Mouse (Mus musculus) heart, embryonic 10.5 days (tissue): Measurements from ENCODE around the gene Mfsd14a. TPM values are rescaled to one million over a fixed set of nuclear protein-coding genes. Genes with fewer than 3 reads are reported as not detected.

ENCODE experiments used
- DNase-seq: peaks from one replicate; pipeline ENCODE4 v3.0.0-alpha.2; 2017; ENCODE audit warnings: low spot score
- H3K27ac ChIP-seq: fragments of 300-500 bp; sonication (generic); 2 replicates; pipeline ENCODE4 v1.5.1; 2016; ENCODE audit warnings: mild to moderate bottlenecking
- H3K27me3 ChIP-seq: fragments of 300-500 bp; sonication (generic); 2 replicates; pipeline ENCODE4 v1.6.1; 2016; ENCODE audit warnings: mild to moderate bottlenecking; ENCODE audit not compliant: poor library complexity, insufficient read depth, severe bottlenecking
- H3K36me3 ChIP-seq: fragments of 300-500 bp; sonication (generic); 2 replicates; pipeline ENCODE4 v1.6.1; 2016; ENCODE audit warnings: mild to moderate bottlenecking, moderate library complexity
- H3K4me1 ChIP-seq: fragments of 300-500 bp; sonication (generic); 2 replicates; pipeline ENCODE4 v1.6.1; 2016; ENCODE audit warnings: mild to moderate bottlenecking
- H3K4me3 ChIP-seq: fragments of 300-500 bp; sonication (generic); 2 replicates; pipeline ENCODE4 v1.5.1; 2016; ENCODE audit warnings: mild to moderate bottlenecking, moderate library complexity
- H3K9me3 ChIP-seq: fragments of 300-500 bp; sonication (generic); 2 replicates; pipeline ENCODE4 v1.6.1; 2016; ENCODE audit warnings: mild to moderate bottlenecking, moderate library complexity
- WGBS: fragments of 180-500 bp; shearing (Covaris S2); methylation state at CpG from one replicate; pipeline ENCODE4 v1.1.7; 2016; 5-methylcytosine and 5-hydroxymethylcytosine counted together
- polyA plus RNA-seq: library from polyadenylated mRNA; unstranded; fragments of >200 nt; fragmentation: Nextera tagmentation; extraction: Ambion mirVana; gene quantifications from 2 replicates; pipeline ENCODE4 v1.2.1, GENCODE M21; 2016

Mfsd14a gene
- polyA plus RNA-seq, 1 experiment from 2014 or later = 73.9 TPM

GRCm38 (mm10) chr3:116615318-116616068 is 47.0 kb downstream of the Mfsd14a start:
- Histone ChIP-seq H3K4me3 (no peak overlapping the region), H3K27ac (no peak overlapping the region), H3K4me1 (no peaks in the 10 kb centered on the region), H3K27me3 (no peaks in the 10 kb centered on the region), H3K36me3 (peaks cover 65% of the 10 kb centered on the region), H3K9me3 (no peaks in the 10 kb centered on the region)
- WGBS = 83% methylated on average over 8 of the region's 8 CpGs
- DNase-seq = no peak

- Histone ChIP-seq H3K9me3 (no peaks in the 10 kb centered on the region), H3K4me1 (no peaks in the 10 kb centered on the region), H3K36me3 (peaks cover 70% of the 10 kb centered on the region), H3K27ac (no peak within 1 kb of the TSS), H3K4me3 (no peak within 1 kb of the TSS), H3K27me3 (no peaks in the 10 kb centered on the region)
- WGBS = 86% methylated on average over 10 of the region's 10 CpGs
- DNase-seq = no peak
Observed at GRCm38 (mm10) chr3:116614295-116614892, 48.1 kb downstream of the Mfsd14a start, which contains the start of gene Trmt13. Gene Trmt13 (minus strand): TSS chr3:116614587.

GRCm38 (mm10) chr3:116604570-116604969 is 57.9 kb downstream of the Mfsd14a start:
- H3K27ac ChIP-seq = no peak overlapping the region
- H3K27me3 ChIP-seq = no peaks in the 10 kb centered on the region
- no peaks in the 10 kb centered on the region for H3K9me3 ChIP-seq
- peaks cover 40% of the 10 kb centered on the region for H3K36me3 ChIP-seq
- DNase-seq = no peak
- 78% methylated on average over 9 of the region's 9 CpGs for WGBS
- no peaks in the 10 kb centered on the region for H3K4me1 ChIP-seq
- H3K4me3 ChIP-seq = no peak overlapping the region

- DNase-seq = no peak
- no peaks in the 10 kb centered on the region for H3K27me3 ChIP-seq
- no peak overlapping the region for H3K27ac ChIP-seq
- 89% methylated on average over 5 of the region's 5 CpGs for WGBS
- no peaks in the 10 kb centered on the region for H3K9me3 ChIP-seq
- H3K4me1 ChIP-seq = no peaks in the 10 kb centered on the region
- peaks cover 14% of the 10 kb centered on the region; the same call in 1 of the 2 replicates for H3K36me3 ChIP-seq
- no peak overlapping the region for H3K4me3 ChIP-seq
Observed at GRCm38 (mm10) chr3:116601781-116602180, 60.7 kb downstream of the Mfsd14a start.

GRCm38 (mm10) chr3:116601005-116601404 is 61.5 kb downstream of the Mfsd14a start:
- no peaks in the 10 kb centered on the region for H3K4me1 ChIP-seq
- WGBS = 90% methylated on average over 5 of the region's 5 CpGs

GRCm38 (mm10) chr3:116599705-116600104 is 62.8 kb downstream of the Mfsd14a start:
- H3K27ac ChIP-seq = no peak overlapping the region
- H3K27me3 ChIP-seq = no peaks in the 10 kb centered on the region
- no peak overlapping the region for H3K4me3 ChIP-seq
- no peaks in the 10 kb centered on the region for H3K4me1 ChIP-seq
- 84% methylated on average over 2 of the region's 2 CpGs for WGBS
- peaks cover 2% of the 10 kb centered on the region; the same call in 1 of the 2 replicates for H3K36me3 ChIP-seq
- no peak for DNase-seq
- H3K9me3 ChIP-seq = no peaks in the 10 kb centered on the region

More at GRCm38 (mm10) chr3:116601005-116601404, 61.5 kb downstream of the Mfsd14a start:
- Histone ChIP-seq H3K4me3 (no peak overlapping the region), H3K27ac (no peak overlapping the region), H3K27me3 (no peaks in the 10 kb centered on the region), H3K9me3 (no peaks in the 10 kb centered on the region), H3K36me3 (peaks cover 8% of the 10 kb centered on the region; the same call in 1 of the 2 replicates)
- DNase-seq = no peak

- DNase-seq = no peak
- Histone ChIP-seq H3K9me3 (no peaks in the 10 kb centered on the region), H3K36me3 (peaks cover 14% of the 10 kb centered on the region), H3K27me3 (no peaks in the 10 kb centered on the region), H3K4me3 (peak overlapping the region; percentile 86), H3K27ac (peak overlapping the region; percentile 95; the same call in 1 of the 2 replicates), H3K4me1 (peaks cover 3% of the 10 kb centered on the region; the same call in 1 of the 2 replicates)
- 8% methylated on average over 10 of the region's 10 CpGs for WGBS
Observed at GRCm38 (mm10) chr3:116595603-116595991, 66.9 kb downstream of the Mfsd14a start.

GRCm38 (mm10) chr3:116594728-116595602 is 67.5 kb downstream of the Mfsd14a start, which contains the start of gene Sass6:
Gene Sass6 (plus strand): TSS chr3:116594982.
- Histone ChIP-seq H3K9me3 (no peaks in the 10 kb centered on the region), H3K4me3 (peak within 1 kb of the TSS; percentile 86), H3K4me1 (peaks cover 3% of the 10 kb centered on the region; the same call in 1 of the 2 replicates), H3K36me3 (peaks cover 21% of the 10 kb centered on the region), H3K27me3 (no peaks in the 10 kb centered on the region), H3K27ac (peak within 1 kb of the TSS; percentile 95)
- DNase-seq = peak; percentile 97
- WGBS = under 1% methylated on average over 65 of the region's 65 CpGs

- Histone ChIP-seq H3K36me3 (peaks cover 28% of the 10 kb centered on the region), H3K4me3 (peak overlapping the region; percentile 86), H3K27me3 (no peaks in the 10 kb centered on the region), H3K4me1 (peaks cover 3% of the 10 kb centered on the region; the same call in 1 of the 2 replicates), H3K27ac (peak overlapping the region; percentile 95), H3K9me3 (no peaks in the 10 kb centered on the region)
- no peak for DNase-seq
- 2% methylated on average over 22 of the region's 22 CpGs for WGBS
Observed at GRCm38 (mm10) chr3:116594076-116594727, 68.3 kb downstream of the Mfsd14a start.

GRCm38 (mm10) chr3:116582201-116582600 is 80.3 kb downstream of the Mfsd14a start:
- Histone ChIP-seq H3K36me3 (peaks cover 87% of the 10 kb centered on the region), H3K9me3 (no peaks in the 10 kb centered on the region), H3K27me3 (no peaks in the 10 kb centered on the region), H3K4me3 (no peak overlapping the region), H3K27ac (no peak overlapping the region), H3K4me1 (no peaks in the 10 kb centered on the region)
- 80% methylated on average over 9 of the region's 9 CpGs for WGBS
- no peak for DNase-seq
